Mouse (Mus musculus): ENCODE data around the gene Kctd8. TPM values are rescaled to one million over a fixed set of nuclear protein-coding genes. Genes with fewer than 3 reads are reported as not detected.
"Not testable (repeated sequence)": the region's sequence is repeated elsewhere in the genome, so short reads cannot be mapped to it uniquely, and the experiment has no call there.

Kctd8 gene
- polyA plus RNA-seq, 1 experiment from 2014 or later, result 9.8 TPM

GRCm38 (mm10) chr5:69312611-69313010 is 28.9 kb downstream of the Kctd8 start:
- Histone ChIP-seq H3K4me1 (replicated peaks; ENCODE audit: control insufficient read depth, insufficient read depth, low read length) (no peaks in the 10 kb centered on the region), H3K36me3 (ENCODE audit: control insufficient read depth, insufficient read depth) (no peaks in the 10 kb centered on the region), H3K9me3 (ENCODE audit: control insufficient read depth, low read length) (no peaks in the 10 kb centered on the region), H3K27me3 (replicated peaks; ENCODE audit: control insufficient read depth, insufficient read depth, low read length) (no peaks in the 10 kb centered on the region), H3K27ac (ENCODE audit: low read length) (no peak overlapping the region), H3K4me3 (replicated peaks; ENCODE audit: low read length) (no peak overlapping the region), H3K9ac (replicated peaks; ENCODE audit: low read depth, low read length) (no peak overlapping the region), H3K4me2 (ENCODE audit: low read length) (no peak overlapping the region)
- 88% methylated on average over 7 of the region's 7 CpGs for WGBS
- no peak for ATAC-seq

GRCm38 (mm10) chr5:69301665-69302064 is 39.8 kb downstream of the Kctd8 start:
- Histone ChIP-seq H3K9ac (replicated peaks; ENCODE audit: low read depth, low read length) (no peak overlapping the region), H3K4me1 (replicated peaks; ENCODE audit: control insufficient read depth, insufficient read depth, low read length) (no peaks in the 10 kb centered on the region), H3K4me3 (replicated peaks; ENCODE audit: low read length) (no peak overlapping the region), H3K36me3 (ENCODE audit: control insufficient read depth, insufficient read depth) (no peaks in the 10 kb centered on the region), H3K9me3 (ENCODE audit: control insufficient read depth, low read length) (no peaks in the 10 kb centered on the region), H3K27me3 (replicated peaks; ENCODE audit: control insufficient read depth, insufficient read depth, low read length) (no peaks in the 10 kb centered on the region), H3K27ac (ENCODE audit: low read length) (no peak overlapping the region), H3K4me2 (ENCODE audit: low read length) (no peak overlapping the region)
- ATAC-seq, result no peak
- 57% methylated on average over 1 of the region's 1 CpGs for WGBS

- no peaks in the 10 kb centered on the region for H3K36me3 ChIP-seq (ENCODE audit: control insufficient read depth, insufficient read depth)
- no peaks in the 10 kb centered on the region for H3K9me3 ChIP-seq (ENCODE audit: control insufficient read depth, low read length)
- no peak overlapping the region for H3K9ac ChIP-seq (replicated peaks; ENCODE audit: low read depth, low read length)
- ATAC-seq, result no peak
- H3K27me3 ChIP-seq (replicated peaks; ENCODE audit: control insufficient read depth, insufficient read depth, low read length), result no peaks in the 10 kb centered on the region
- H3K27ac ChIP-seq (ENCODE audit: low read length), result no peak overlapping the region
- H3K4me3 ChIP-seq (replicated peaks; ENCODE audit: low read length), result no peak overlapping the region
- 83% methylated on average over 6 of the region's 6 CpGs for WGBS
- no peak overlapping the region for H3K4me2 ChIP-seq (ENCODE audit: low read length)
- no peaks in the 10 kb centered on the region for H3K4me1 ChIP-seq (replicated peaks; ENCODE audit: control insufficient read depth, insufficient read depth, low read length)
Observed at GRCm38 (mm10) chr5:69292353-69292752, 49.1 kb downstream of the Kctd8 start.

- Histone ChIP-seq H3K4me2 (ENCODE audit: low read length) (no peak overlapping the region), H3K27ac (ENCODE audit: low read length) (no peak overlapping the region), H3K4me3 (replicated peaks; ENCODE audit: low read length) (no peak overlapping the region), H3K27me3 (replicated peaks; ENCODE audit: control insufficient read depth, insufficient read depth, low read length) (no peaks in the 10 kb centered on the region), H3K4me1 (replicated peaks; ENCODE audit: control insufficient read depth, insufficient read depth, low read length) (no peaks in the 10 kb centered on the region), H3K9ac (replicated peaks; ENCODE audit: low read depth, low read length) (no peak overlapping the region), H3K36me3 (ENCODE audit: control insufficient read depth, insufficient read depth) (no peaks in the 10 kb centered on the region), H3K9me3 (ENCODE audit: control insufficient read depth, low read length) (no peaks in the 10 kb centered on the region)
- WGBS, result 89% methylated on average over 6 of the region's 6 CpGs
- no peak for ATAC-seq
Observed at GRCm38 (mm10) chr5:69284359-69284758, 57.1 kb downstream of the Kctd8 start.

- ATAC-seq, result no peak
- no peaks in the 10 kb centered on the region for H3K4me1 ChIP-seq (replicated peaks; ENCODE audit: control insufficient read depth, insufficient read depth, low read length)
- 88% methylated on average over 2 of the region's 2 CpGs for WGBS
- no peaks in the 10 kb centered on the region for H3K27me3 ChIP-seq (replicated peaks; ENCODE audit: control insufficient read depth, insufficient read depth, low read length)
- H3K36me3 ChIP-seq (ENCODE audit: control insufficient read depth, insufficient read depth), result no peaks in the 10 kb centered on the region
- H3K9ac ChIP-seq (replicated peaks; ENCODE audit: low read depth, low read length), result no peak overlapping the region
- H3K27ac ChIP-seq (ENCODE audit: low read length), result no peak overlapping the region
- H3K4me2 ChIP-seq (ENCODE audit: low read length), result no peak overlapping the region
- no peak overlapping the region for H3K4me3 ChIP-seq (replicated peaks; ENCODE audit: low read length)
- H3K9me3 ChIP-seq (ENCODE audit: control insufficient read depth, low read length), result no peaks in the 10 kb centered on the region
Observed at GRCm38 (mm10) chr5:69252366-69252765, 89.1 kb downstream of the Kctd8 start.

GRCm38 (mm10) chr5:69241931-69242330 is 99.5 kb downstream of the Kctd8 start:
- Histone ChIP-seq H3K27ac (ENCODE audit: low read length) (no peak overlapping the region), H3K4me1 (replicated peaks; ENCODE audit: control insufficient read depth, insufficient read depth, low read length) (no peaks in the 10 kb centered on the region), H3K4me3 (replicated peaks; ENCODE audit: low read length) (no peak overlapping the region), H3K4me2 (ENCODE audit: low read length) (no peak overlapping the region), H3K9me3 (ENCODE audit: control insufficient read depth, low read length) (no peaks in the 10 kb centered on the region), H3K27me3 (replicated peaks; ENCODE audit: control insufficient read depth, insufficient read depth, low read length) (no peaks in the 10 kb centered on the region), H3K36me3 (ENCODE audit: control insufficient read depth, insufficient read depth) (no peaks in the 10 kb centered on the region), H3K9ac (replicated peaks; ENCODE audit: low read depth, low read length) (no peak overlapping the region)
- no peak for ATAC-seq
- WGBS, result 83% methylated on average over 1 of the region's 1 CpGs

GRCm38 (mm10) chr5:69233560-69233959 is 107.9 kb downstream of the Kctd8 start:
- H3K4me3 ChIP-seq (replicated peaks; ENCODE audit: low read length), result no peak overlapping the region
- no peaks in the 10 kb centered on the region for H3K27me3 ChIP-seq (replicated peaks; ENCODE audit: control insufficient read depth, insufficient read depth, low read length)
- H3K4me2 ChIP-seq (ENCODE audit: low read length), result no peak overlapping the region
- WGBS, result 35% methylated on average over 4 of the region's 4 CpGs
- no peak overlapping the region for H3K27ac ChIP-seq (ENCODE audit: low read length)
- H3K9ac ChIP-seq (replicated peaks; ENCODE audit: low read depth, low read length), result no peak overlapping the region
- no peaks in the 10 kb centered on the region for H3K36me3 ChIP-seq (ENCODE audit: control insufficient read depth, insufficient read depth)
- no peaks in the 10 kb centered on the region for H3K9me3 ChIP-seq (ENCODE audit: control insufficient read depth, low read length)
- no peaks in the 10 kb centered on the region for H3K4me1 ChIP-seq (replicated peaks; ENCODE audit: control insufficient read depth, insufficient read depth, low read length)
- peak; percentile 64 for ATAC-seq

- not testable (repeated sequence) for H3K9me3 ChIP-seq (ENCODE audit: control insufficient read depth, low read length); H3K4me3 ChIP-seq (replicated peaks; ENCODE audit: low read length); H3K4me1 ChIP-seq (replicated peaks; ENCODE audit: control insufficient read depth, insufficient read depth, low read length); ATAC-seq; H3K9ac ChIP-seq (replicated peaks; ENCODE audit: low read depth, low read length); H3K36me3 ChIP-seq (ENCODE audit: control insufficient read depth, insufficient read depth); H3K27ac ChIP-seq (ENCODE audit: low read length); H3K27me3 ChIP-seq (replicated peaks; ENCODE audit: control insufficient read depth, insufficient read depth, low read length); H3K4me2 ChIP-seq (ENCODE audit: low read length)
- 83% methylated on average over 1 of the region's 1 CpGs for WGBS
Observed at GRCm38 (mm10) chr5:69231649-69232048, 109.8 kb downstream of the Kctd8 start.

GRCm38 (mm10) chr5:69227147-69227546 is 114.3 kb downstream of the Kctd8 start:
- no peak for ATAC-seq
- Histone ChIP-seq H3K4me3 (replicated peaks; ENCODE audit: low read length) (no peak overlapping the region), H3K9ac (replicated peaks; ENCODE audit: low read depth, low read length) (no peak overlapping the region), H3K4me1 (replicated peaks; ENCODE audit: control insufficient read depth, insufficient read depth, low read length) (no peaks in the 10 kb centered on the region), H3K36me3 (ENCODE audit: control insufficient read depth, insufficient read depth) (no peaks in the 10 kb centered on the region), H3K27me3 (replicated peaks; ENCODE audit: control insufficient read depth, insufficient read depth, low read length) (no peaks in the 10 kb centered on the region), H3K9me3 (ENCODE audit: control insufficient read depth, low read length) (no peaks in the 10 kb centered on the region), H3K4me2 (ENCODE audit: low read length) (no peak overlapping the region), H3K27ac (ENCODE audit: low read length) (no peak overlapping the region)
- 98% methylated on average over 2 of the region's 2 CpGs for WGBS

GRCm38 (mm10) chr5:69222608-69223007 is 118.9 kb downstream of the Kctd8 start:
- Histone ChIP-seq H3K36me3 (ENCODE audit: control insufficient read depth, insufficient read depth) (no peaks in the 10 kb centered on the region), H3K27ac (ENCODE audit: low read length) (no peak overlapping the region), H3K4me2 (ENCODE audit: low read length) (no peak overlapping the region), H3K4me3 (replicated peaks; ENCODE audit: low read length) (no peak overlapping the region), H3K4me1 (replicated peaks; ENCODE audit: control insufficient read depth, insufficient read depth, low read length) (no peaks in the 10 kb centered on the region), H3K9me3 (ENCODE audit: control insufficient read depth, low read length) (no peaks in the 10 kb centered on the region), H3K27me3 (replicated peaks; ENCODE audit: control insufficient read depth, insufficient read depth, low read length) (no peaks in the 10 kb centered on the region), H3K9ac (replicated peaks; ENCODE audit: low read depth, low read length) (no peak overlapping the region)
- WGBS, result 80% methylated on average over 1 of the region's 1 CpGs
- no peak for ATAC-seq
